Mouse (Mus musculus) small intestine, adult 10 weeks (tissue): Measurements from ENCODE around the gene Irgm2. TPM values are rescaled to one million over a fixed set of nuclear protein-coding genes. Genes with fewer than 3 reads are reported as not detected.

Experiments
- polyA plus RNA-seq: library from polyadenylated mRNA; stranded (reverse); fragments of 350-450 nt; fragmentation: Illumina TruSeq; extraction: RNeasy Lipid Tissue Mini Kit (QIAGEN cat#74804); gene quantifications from one replicate; pipeline ENCODE4 v1.2.3, GENCODE M21; 2014; ENCODE audit warnings: low replicate concordance

The Irgm2 gene
- 23.6 TPM for polyA plus RNA-seq

GRCm38 (mm10) chr11:58199229-58200037, at the start of gene Irgm2, which contains the start of gene Igtp:
TSS of gene Irgm2 (plus strand) at chr11:58199618.
TSS of gene Igtp (plus strand) at chr11:58199556.

GRCm38 (mm10) chr11:58168167-58168915, 31.1 kb upstream of the Irgm2 start, which contains the start of gene Gemin5:
TSS of gene Gemin5 (minus strand) at chr11:58168539.

GRCm38 (mm10) chr11:58171459-58172091, 27.8 kb upstream of the Irgm2 start, which contains the start of gene Mrpl22:
TSS of gene Mrpl22 (plus strand) at chr11:58171661.

Other genes starting within 250 kb of the Irgm2 start
- 14.3 TPM for gene Larp1, start 190.6 kb upstream of the Irgm2 start, polyA plus RNA-seq
- not detected for gene Gm12248, start 106.5 kb upstream of the Irgm2 start, polyA plus RNA-seq
- 16.6 TPM for gene Cnot8, start 95.5 kb upstream of the Irgm2 start, polyA plus RNA-seq
- 1.6 TPM for gene Gemin5, start 31.1 kb upstream of the Irgm2 start, polyA plus RNA-seq
- gene Mrpl22, start 28.0 kb upstream of the Irgm2 start, polyA plus RNA-seq, result 20.5 TPM
- gene Igtp, start 62 bp upstream of the Irgm2 start, polyA plus RNA-seq, result 31.3 TPM
- gene 4930438A08Rik, start 75.2 kb downstream of the Irgm2 start, polyA plus RNA-seq, result not detected
- 0.59 TPM for gene Zfp692, start 107.5 kb downstream of the Irgm2 start, polyA plus RNA-seq
- 52.8 TPM for gene Zfp672, start 130.7 kb downstream of the Irgm2 start, polyA plus RNA-seq
- 0.63 TPM for gene Sh3bp5l, start 131.1 kb downstream of the Irgm2 start, polyA plus RNA-seq
- gene Lypd8, start 179.4 kb downstream of the Irgm2 start, polyA plus RNA-seq, result 654 TPM
- gene 1810065E05Rik, start 221.5 kb downstream of the Irgm2 start, polyA plus RNA-seq, result 0.52 TPM
- not detected for gene Gm12253, start 232.9 kb downstream of the Irgm2 start, polyA plus RNA-seq